Mouse (Mus musculus) brain, adult 2 months (tissue): ENCODE results near the gene Ins1.

Experiments
- DNase-seq: peaks from one replicate; pipeline ENCODE4 v3.0.0; 2011; ENCODE audit warnings: low read depth, low spot score

Gene Ins1

GRCm38 (mm10) chr19:52263997-52264396 is at the start of gene Ins1:
Ins1 (plus strand) TSS chr19:52264297.
- DNase-seq: no peak
